Mouse (Mus musculus): ENCODE measurements around the gene Clmp.

Clmp gene

DNA sequence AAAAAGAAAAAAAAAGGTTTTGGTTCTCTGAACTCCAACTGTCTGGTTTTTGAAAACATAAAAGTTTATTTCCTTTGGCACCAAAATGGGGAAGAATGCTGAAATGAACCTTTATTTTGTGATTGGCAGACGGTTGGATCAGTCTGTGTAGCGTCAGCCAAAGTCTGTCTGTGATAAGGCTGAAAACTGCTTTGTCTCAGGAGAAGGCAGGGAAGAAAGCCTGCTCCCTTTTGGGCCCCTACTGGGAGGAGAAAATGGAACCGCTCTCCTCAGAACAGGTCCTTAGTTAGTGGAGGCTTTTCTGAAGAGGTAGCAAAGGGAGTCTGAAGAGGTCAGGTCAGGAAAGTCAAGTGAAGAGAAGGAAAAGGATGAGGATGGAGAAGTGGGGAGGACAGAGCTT, 7.3 kb downstream of the Clmp start:
- DNase-seq (ENCODE audit: low spot score), result no peak

DNA sequence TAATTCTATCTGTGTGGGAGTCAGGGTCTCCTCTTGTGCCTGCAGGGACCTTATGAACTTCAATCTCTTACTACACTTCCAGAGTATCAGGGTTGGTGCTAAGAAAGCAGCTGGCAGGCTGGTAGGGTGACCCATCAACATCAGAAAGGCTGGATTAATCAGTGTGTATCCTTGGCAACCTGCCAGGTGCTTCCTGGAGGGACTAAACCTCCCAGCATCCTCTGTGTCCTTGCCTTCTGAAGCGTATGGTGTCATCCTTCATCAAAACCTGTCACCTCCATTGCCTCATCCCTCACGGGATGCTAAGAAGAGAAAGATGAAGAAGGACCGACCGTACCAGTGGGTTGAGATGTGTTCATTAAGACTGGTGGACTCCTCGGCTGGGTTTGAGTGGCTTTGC, 8.0 kb downstream of the Clmp start:
- DNase-seq (ENCODE audit: low spot score), result no peak

DNA sequence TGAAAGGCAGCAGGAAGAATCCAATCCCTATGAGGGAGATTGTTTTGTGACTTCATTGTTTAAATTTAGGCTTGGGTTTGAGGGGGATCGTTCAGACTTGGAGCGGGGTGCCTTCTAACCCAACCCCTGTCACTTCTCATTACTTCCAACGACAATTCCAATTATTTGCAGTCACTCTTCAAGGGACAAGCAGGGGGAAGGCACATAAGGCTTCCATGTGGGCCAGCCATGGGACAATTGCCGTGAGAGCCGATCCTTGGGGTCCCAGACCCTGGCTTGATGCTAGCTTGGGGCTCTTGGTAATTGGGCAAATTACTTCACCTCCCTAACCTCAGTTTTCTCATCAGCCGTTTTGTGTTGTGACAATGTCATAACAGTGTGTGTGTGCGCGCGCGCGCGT, 8.5 kb downstream of the Clmp start:
- no peak for DNase-seq (ENCODE audit: low spot score)

DNA sequence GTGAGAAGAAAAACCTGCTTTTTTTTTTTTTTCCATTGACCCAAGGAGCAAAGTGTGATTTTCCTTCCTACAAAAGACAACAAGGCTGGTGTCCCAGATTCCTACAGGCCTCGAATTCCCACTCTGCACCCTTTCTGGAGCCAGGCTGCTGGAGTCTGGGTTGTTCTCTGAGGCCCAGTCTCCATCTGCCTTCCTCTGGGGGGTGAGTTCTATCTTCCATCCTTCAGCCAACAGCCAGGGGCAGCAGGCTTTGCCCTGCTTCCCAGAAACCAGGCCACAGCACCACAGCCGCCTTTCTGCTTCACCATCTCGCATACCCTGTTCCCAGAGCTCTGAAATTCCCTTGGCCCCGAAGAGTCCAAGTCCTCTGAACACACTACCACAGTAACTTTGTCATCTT, 10.3 kb downstream of the Clmp start:
- DNase-seq (ENCODE audit: low spot score), result no peak

DNA sequence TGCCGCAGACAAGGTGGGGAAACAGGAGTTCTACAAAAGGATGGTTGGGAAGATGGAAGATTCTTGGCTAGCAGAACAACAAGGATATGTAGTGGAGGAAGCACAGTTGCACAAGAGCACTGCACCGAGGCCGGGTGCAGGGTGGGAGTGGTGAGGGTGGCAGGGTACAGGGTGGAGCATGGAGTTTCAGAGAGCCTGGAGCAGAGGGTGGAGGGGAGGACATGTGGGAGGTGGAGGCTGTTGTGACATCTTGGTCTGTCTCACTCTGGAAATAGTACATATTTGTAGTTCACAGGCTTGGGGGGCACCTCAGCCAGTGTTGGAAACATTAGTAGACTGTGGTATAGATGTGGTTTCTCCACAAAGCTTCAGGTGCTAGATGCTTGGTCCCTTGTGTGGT, 13.4 kb downstream of the Clmp start:
- DNase-seq (ENCODE audit: low spot score), result no peak

DNA sequence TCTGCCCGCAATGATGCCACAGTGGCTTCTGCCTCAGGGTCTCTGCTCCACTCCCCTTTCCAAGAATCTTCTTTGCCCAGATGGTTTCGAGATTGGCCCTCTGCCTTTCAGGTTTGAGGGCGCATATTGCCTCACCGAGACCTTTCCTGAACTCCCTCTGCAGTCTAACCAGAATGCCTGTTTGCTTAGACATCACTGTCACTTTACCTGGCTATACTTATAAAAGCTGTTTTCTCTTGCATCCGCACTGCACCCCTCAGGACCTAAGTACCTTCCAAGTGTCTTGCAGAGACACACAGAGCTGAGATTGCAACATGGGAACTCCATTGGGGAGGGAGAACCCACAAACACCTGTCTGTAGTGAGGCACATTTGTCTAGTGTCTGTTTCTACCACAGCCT, 14.5 kb downstream of the Clmp start:
- DNase-seq (ENCODE audit: low spot score), result no peak

DNA sequence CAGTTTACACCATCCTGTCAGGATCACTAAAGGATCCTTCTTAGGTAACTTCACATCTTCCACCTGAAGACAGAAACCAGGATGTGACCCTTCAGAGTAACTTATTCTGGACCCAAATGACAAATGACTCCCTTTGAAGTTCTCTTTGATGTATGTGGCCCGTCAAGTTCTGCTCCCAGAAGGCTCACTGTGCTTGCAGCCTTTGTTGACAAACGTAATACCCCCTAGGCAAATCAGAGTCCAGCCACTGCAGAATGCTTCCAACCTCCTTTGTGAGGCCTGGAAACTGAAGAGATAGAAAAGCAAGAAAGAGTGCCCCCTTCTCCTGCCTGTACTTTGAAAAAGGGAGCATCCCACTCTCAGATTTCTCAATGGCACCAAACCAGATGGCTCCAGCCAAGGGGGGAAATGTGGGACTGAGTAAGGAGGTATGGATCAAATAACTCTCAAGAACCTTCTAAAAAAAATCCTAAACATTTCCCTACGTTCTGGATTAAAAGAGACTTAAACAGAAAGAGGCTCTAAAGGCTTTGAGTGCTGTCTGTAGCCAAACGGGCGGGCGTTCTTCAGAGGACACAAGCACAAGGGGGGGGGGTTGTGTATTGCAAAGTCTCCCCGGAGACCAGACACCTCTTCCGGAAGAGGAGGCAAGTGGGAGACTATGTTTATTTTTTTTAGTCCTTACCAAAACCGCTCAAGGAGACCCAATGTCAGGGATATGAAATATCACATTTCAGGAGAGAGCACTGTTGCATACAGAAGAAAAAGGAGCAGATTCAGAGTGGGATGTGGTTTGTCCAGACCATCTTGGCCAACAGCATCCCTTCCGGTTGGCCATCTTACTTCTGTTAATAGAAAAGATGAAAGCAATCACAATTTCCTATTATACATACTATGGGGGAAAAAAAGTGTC, 18.9 kb downstream of the Clmp start:
- no peak for DNase-seq (ENCODE audit: low spot score)

DNA sequence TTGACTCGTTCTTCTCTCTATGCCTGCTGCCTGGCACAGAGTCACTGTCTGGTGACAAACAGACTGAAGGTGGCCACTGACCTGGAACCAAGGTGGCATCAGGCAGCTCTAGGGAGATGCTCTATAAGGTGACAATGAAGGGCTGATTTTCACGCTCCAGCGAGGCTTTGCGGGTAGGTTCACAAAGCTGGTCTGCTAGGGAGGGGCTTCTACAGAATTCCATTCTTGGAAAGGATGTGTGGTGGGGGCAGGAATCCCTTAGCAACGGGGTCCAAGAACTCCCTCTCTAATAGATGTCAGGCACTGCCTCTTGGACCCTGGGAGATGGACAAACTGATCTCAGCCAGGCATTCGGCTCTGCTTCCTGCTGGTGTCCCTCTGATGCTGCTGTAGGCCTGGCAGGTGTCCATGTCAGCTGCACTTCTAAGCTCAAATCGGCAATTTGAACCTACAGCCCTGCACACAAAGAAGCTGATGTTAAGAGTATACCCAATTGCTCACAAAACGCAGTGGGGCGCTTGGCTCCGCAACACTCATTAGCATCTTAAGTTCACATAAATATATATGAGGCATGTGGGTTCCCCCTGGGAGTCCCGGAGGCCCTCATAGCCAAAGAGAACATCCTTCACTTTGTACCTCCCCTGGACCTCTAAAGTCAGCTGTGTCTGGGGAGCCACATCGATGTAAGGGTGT, 22.8 kb downstream of the Clmp start:
- no peak for DNase-seq (ENCODE audit: low spot score)

DNA sequence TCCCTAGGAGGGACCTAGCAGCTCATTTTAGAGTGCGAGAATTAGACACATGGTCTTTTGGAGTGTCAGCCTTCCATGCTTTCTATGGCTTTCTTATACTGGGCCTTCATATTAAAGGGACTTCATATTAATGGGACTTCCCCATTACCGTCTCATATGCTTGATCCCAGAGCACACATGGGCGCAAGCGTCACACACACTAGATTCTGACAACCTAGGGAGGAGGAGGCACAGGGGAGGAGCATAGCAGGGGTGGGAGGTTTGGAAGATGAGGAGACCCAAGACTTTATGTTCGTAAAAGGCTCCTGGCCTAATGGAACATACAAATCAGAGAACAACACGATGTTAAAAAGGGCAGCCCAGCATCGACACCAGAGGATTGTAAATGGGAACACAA, 23.4 kb downstream of the Clmp start:
- DNase-seq (ENCODE audit: low spot score), result no peak

DNA sequence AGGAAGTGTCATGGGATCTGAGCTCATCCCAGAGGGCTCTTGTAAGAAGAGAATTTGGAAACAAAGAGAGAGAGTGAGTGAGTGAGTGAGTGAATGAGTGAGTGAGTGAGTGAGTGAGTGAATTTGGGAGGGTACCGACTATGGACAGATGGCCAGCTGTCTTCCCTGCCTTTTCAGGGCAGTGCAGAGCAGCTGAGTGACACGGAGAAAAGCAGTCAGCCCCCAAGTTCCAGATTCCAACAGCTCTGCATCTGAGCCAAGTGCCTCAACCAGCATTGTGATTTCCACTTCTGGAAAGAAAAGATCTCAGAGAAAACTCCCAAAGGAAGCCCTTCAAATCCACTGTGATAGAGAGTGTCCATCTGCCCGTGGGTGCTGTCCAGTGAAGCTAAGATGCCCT, 23.8 kb downstream of the Clmp start:
- no peak for DNase-seq (ENCODE audit: low spot score)

DNA sequence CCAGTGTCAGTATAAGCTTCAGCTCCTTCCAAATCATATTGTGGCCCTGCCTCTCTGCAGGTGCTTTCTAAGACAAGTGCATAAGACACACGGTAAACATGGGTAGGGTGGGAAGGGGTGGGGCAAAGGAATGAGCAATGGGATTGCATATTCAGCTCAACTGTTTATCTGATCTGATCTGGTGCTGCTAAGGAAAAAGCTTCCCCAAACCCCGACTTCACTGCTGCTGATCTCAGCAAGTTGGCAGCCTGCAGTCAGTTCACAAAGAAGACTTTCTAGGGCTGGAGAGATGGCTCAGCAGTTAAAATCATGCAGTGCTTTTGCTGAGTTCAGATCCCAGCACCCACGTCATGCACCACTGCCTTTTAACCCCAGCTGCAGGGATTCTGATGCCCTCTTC, 24.2 kb downstream of the Clmp start:
- no peak for DNase-seq (ENCODE audit: low spot score)

DNA sequence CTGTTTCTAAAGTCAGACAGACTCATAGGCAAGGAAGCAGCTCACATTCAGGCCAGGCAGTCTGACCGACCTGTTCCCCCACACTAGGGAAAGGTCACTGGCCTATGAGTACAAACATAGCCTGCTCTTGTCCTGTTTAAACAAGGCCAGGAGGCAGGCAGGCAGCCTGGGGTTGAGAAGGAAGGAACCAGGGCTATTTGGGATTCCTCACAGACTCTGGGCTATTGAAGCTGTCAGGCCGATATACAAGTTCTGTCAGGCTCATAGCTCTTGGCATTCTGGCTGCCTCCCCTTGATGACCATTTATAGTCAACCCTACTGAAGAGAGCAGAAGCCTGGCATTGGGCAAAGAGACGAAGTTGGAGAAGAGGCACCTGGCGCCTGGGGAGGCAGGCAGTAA, 25.9 kb downstream of the Clmp start:
- no peak for DNase-seq (ENCODE audit: low spot score)

DNA sequence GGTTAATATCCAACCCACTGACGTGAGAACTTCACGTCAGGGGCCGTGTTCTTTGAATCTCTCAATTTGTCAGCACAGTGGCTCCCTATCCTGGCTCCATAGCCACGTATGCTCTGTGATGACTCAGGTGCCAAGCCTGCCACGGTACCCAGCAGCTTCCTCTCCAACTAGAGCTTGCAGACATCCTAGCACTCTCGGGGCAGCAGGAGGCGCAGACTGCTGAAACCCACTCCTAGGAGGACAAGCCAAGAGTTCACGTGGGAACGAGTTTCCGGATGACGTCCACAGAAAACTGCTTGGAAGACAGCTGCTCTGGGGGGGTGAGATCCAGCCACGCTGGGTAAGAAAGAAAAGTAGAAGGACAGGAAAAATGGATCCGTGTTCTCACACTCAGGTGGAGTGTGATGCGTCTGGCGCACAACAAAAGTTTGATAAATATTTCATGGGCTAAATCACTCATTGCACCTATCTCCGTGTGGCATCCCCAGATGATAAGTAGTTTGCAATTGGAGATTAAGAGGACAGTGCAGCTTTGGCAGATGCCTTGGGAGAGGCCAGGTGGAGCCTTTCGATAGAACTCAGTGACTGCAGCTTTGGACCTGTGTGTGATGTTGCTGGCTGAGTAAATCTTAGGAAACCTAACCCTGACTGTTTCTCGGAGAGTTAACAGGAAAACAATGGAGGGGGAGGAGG, 31.6 kb downstream of the Clmp start:
- DNase-seq (ENCODE audit: low spot score), result no peak

DNA sequence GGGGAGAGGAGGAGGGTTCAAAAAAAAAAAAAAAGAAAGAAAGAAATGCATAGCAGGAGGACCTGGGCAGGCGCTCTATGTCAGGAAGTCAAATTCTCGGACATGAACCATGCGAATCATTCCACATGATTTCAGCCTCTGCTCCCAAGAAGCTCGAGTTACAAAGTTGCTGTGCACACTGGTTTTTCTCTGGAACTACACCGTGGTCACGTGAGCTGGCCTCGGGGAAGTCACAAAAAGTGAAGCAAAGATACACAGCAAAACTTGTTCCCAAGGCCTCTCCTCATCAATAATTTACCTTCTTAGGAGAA, 32.1 kb downstream of the Clmp start:
- DNase-seq (ENCODE audit: low spot score), result no peak

DNA sequence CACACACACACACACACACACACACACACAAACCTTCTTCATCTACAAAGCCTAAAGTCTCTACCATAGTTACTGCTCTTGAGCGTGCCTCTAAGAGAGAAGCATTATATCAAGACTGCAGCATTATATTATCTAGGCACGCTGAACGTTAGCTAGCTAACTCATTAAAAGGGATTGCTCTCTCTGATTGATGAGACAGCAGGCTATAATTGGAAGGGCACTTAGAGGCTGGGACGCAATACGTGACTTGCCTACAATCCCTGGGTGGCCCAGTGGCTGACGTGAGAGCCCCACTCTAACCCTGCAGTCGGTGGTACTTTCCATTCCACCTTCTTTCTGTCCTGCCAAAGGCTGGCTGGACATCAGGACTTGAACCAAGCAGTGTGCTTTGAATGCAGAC, 35.1 kb downstream of the Clmp start:
- DNase-seq (ENCODE audit: low spot score), result no peak

DNA sequence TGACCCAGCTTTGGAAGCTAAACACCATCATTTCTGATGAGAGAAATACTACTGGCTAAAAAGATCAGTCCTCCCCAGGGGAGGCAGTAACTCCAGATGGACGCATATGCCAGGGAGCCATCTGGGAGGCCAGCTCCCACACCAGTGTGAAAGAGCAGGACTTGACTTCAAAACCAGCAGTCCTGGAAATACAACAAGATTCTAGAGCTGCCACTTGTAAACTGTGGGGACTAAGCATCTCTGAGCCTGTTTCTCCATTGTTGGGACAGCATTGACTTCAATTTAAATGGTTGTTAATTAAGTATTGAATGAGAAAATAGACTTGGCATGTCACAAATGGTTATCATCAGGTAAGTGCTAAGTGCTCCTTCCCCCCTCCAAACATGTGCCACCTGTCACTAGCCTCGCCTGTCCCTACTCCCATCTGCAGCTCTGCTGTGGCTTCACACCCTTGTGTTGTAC, 37.6 kb downstream of the Clmp start:
- DNase-seq (ENCODE audit: low spot score), result no peak

DNA sequence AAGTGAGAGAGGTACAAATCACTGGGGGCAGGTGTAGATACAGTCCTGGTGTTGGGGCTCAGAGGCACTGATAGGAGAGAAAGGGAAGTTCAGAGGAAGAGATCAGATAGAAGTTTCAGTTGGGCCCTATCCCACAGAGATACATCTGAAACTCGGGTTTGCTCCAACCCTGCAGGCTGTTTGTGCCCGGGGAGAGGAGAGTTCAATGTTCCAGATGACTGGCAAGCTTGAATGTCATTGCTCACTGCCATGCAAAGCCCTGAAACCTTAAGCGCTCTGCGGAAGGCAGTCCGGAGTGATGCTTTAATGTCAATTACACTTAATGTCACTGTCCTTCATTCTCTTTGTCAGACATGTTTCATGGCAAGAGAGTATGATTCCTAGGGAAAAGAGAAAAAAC, 39.2 kb downstream of the Clmp start:
- no peak for DNase-seq (ENCODE audit: low spot score)

DNA sequence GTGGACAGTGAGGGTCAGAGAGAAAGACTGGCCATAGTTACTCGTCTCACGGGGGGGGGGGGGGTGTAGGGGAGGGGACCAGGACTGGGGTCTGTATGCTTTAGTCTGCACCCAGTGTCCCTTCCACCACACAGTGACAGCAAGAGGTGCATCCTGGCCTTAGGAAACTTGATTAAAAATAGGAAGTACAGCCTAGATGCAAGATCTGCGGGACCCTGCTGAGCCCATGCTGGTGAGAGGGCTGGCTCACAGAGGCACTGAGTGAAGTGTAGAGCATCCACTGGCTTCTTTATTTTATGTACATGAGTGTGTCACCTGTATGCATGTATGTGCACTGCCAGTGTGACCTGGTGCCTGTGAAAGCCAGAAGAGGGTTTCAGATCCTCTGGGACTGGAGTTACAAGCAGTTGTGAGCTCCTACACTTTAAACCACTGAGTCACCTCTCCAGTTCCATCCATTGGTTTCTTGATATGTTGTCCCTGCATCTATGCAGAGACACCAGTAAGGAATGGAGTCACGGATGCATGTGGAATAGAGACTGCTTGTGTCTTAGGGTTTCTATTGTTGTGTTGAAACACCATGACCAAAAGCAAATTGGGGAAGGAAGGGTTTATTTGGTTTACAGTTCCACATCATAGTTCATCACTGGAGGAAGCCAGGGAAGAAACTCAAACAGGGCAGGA, 41.5 kb downstream of the Clmp start:
- no peak for DNase-seq (ENCODE audit: low spot score)

DNA sequence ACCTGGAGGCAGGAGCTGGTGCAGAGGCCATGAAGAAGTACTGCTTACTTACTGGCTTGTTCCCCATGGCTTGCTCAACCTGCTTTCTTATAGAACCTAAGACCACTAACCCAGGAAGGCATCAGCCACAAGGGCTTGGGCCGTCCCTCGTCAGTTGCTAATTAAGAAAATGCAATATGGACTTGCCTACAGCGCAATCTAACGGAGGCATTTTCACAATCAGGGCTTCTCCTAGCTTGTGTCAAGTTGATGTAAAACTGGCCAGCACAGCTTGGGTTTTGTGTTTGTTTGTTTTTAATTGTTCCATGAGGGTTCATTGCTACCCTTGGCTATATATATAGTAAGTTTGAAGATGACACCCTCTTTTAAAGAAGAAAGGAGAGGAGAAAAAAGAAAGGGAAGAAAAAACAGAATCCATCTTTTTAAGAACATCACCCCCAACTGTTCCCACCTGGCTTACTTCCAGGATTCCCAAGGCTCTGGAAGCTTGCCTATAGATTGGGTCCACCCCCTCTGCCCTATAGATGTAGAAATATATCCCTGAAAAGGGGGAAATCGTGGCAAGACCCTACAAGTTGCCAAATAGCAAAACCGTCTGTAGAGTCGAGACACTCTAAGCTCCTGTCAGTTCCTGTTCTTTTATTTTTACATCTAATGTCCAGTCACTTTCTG, 42.2 kb downstream of the Clmp start:
- no peak for DNase-seq (ENCODE audit: low spot score)

DNA sequence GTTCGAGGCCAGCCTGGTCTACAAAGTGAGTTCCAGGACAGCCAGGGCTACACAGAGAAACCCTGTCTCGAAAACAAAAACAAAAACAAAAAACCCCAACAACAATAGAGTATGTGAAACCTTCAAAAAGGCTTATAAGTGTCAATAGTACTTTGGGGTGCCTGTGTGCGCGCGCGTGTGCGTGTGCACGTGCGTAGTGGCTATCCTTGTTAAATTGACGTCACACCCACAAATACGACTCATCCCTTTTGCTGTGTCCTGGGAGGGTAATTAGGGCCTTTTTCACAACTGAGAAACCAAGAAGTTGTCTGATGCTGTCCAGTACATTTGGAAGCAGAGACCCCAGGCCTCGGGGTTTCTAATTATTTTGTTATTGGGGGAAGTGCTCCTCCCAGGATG, 44.5 kb downstream of the Clmp start:
- no peak for DNase-seq (ENCODE audit: low spot score)

DNA sequence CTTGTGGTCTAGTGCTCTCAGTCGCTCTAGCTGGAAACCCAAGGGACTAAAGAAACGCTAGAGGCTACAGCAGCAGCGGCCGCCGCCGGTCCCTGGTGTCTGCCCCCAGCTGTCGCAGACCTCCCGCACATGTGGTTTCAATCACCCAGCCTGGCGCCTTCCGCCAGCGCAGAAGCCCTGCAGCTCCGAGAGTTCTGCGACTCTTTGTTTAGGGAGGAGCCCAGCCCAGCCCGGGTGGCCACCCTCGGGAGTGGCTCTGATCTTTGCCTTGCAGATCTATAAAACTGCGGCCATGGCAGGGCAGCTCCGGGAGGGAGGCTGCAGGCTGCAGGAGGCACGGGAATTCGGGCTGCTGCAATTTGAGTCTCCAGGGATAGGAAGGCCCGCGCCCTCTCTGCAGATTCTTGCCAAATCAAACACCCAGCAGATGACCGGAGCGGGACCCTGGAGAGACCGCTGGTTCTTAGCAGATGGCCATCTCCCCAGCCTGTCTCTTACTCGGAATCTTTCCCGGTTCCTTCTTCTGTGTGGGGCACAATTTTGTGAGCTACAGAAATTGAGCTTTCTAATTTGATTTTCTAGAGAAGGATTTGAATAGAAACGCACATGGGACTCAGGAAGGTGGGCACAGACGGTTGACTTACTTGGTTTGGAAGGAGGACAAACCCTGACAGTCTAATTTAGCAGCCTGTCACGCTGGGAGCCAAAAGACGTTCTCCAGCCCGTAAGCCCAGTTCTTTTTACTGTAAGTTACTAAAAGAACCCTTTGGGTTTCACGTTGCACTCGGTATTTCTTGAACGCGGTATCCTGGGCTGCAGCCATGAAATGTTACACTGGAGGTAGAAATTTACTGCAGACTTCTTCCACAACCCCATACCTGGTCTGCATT, 45.2 kb downstream of the Clmp start:
- DNase-seq (ENCODE audit: low spot score), result no peak

All from left cerebral cortex, adult 11 months (tissue).